Mouse (Mus musculus) C2C12 (cell line): ENCODE measurements around the gene Nat8f2. TPM values are rescaled to one million over a fixed set of nuclear protein-coding genes. Genes with fewer than 3 reads are reported as not detected.

Experiments
- H3K27me3 ChIP-seq: one replicate; pipeline ENCODE4 v1.6.1; 2011; ENCODE audit not compliant: control insufficient read depth, insufficient read depth, insufficient read length
- H3K36me3 ChIP-seq: one replicate; pipeline ENCODE4 v1.6.1; 2011; ENCODE audit not compliant: control insufficient read depth, insufficient read depth
- H3K4me3 ChIP-seq: one replicate; pipeline ENCODE4 v1.5.1; 2011; ENCODE audit warnings: mild to moderate bottlenecking, control low read depth; ENCODE audit not compliant: poor library complexity, insufficient read depth, severe bottlenecking
- H3K79me2 ChIP-seq: one replicate; pipeline ENCODE4 v1.6.1; 2011; ENCODE audit not compliant: control insufficient read depth, insufficient read depth
- H3K79me3 ChIP-seq: one replicate; pipeline ENCODE4 v1.6.1; 2011; ENCODE audit warnings: low read depth, control low read depth
- H3ac ChIP-seq: one replicate; pipeline ENCODE3; 2011; ENCODE audit warnings: low read depth; ENCODE audit not compliant: control insufficient read depth, insufficient read length
- CEBPB ChIP-seq: IDR thresholded peaks from one replicate; pipeline ENCODE4 v1.6.1; 2011; ENCODE audit warnings: low read depth, mild to moderate bottlenecking, control low read depth, moderate library complexity
- CTCF ChIP-seq: IDR thresholded peaks from one replicate; pipeline ENCODE4 v1.5.1; 2011; ENCODE audit not compliant: control insufficient read depth, insufficient read depth, insufficient read length
- FOSL1 ChIP-seq: IDR thresholded peaks from one replicate; pipeline ENCODE4 v1.8.0; 2011; ENCODE audit warnings: mild to moderate bottlenecking, low read length; ENCODE audit not compliant: poor library complexity, insufficient read depth, severe bottlenecking
- MAX ChIP-seq: IDR thresholded peaks from one replicate; pipeline ENCODE4 v1.6.1; 2011; ENCODE audit warnings: mild to moderate bottlenecking, control low read depth
- MYOD1 ChIP-seq: IDR thresholded peaks from one replicate; pipeline ENCODE4 v1.6.1; 2011; ENCODE audit warnings: low read depth; ENCODE audit not compliant: control insufficient read depth, insufficient read length
- MYOG ChIP-seq: IDR thresholded peaks from one replicate; pipeline ENCODE4 v1.6.1; 2011; ENCODE audit not compliant: control insufficient read depth, insufficient read length; ENCODE audit errors: extremely low read depth
- USF1 ChIP-seq: IDR thresholded peaks from one replicate; pipeline ENCODE4 v1.6.1; 2011; ENCODE audit warnings: low read depth, mild to moderate bottlenecking, control low read depth, moderate library complexity
- polyA plus RNA-seq: library from polyadenylated mRNA; unstranded; fragments of >200 nt; fragmentation: generic; extraction: Trizol; gene quantifications from one replicate; pipeline ENCODE4 v1.2.1, GENCODE M21; 2012; ENCODE audit warnings: missing spikeins

Nat8f2 gene
- polyA plus RNA-seq, 1 experiment, result not detected

- H3K79me2 ChIP-seq, result no peaks in the 10 kb centered on the region
- no peak overlapping the region for H3K4me3 ChIP-seq
- no peaks in the 10 kb centered on the region for H3K79me3 ChIP-seq
- no peak for TF ChIP-seq FOSL1
- no peak for TF ChIP-seq MYOD1
- no peak for TF ChIP-seq MYOG
- TF ChIP-seq USF1, result no peak
- TF ChIP-seq MAX, result no peak
- TF ChIP-seq CEBPB, result no peak
- TF ChIP-seq CTCF, result no peak
- no peak overlapping the region for H3ac ChIP-seq
- H3K36me3 ChIP-seq, result no peaks in the 10 kb centered on the region
- no peaks in the 10 kb centered on the region for H3K27me3 ChIP-seq
These were observed 39.5 kb downstream of the Nat8f2 start for GRCm38 (mm10) chr6:85829462-85829861.

GRCm38 (mm10) chr6:85825886-85826285, 43.1 kb downstream of the Nat8f2 start:
- H3K4me3 ChIP-seq, result no peak overlapping the region
- TF ChIP-seq MYOD1, result no peak
- TF ChIP-seq FOSL1, result no peak
- TF ChIP-seq USF1, result no peak
- no peak for TF ChIP-seq MAX
- TF ChIP-seq MYOG, result no peak
- no peak for TF ChIP-seq CEBPB
- TF ChIP-seq CTCF, result no peak
- no peaks in the 10 kb centered on the region for H3K36me3 ChIP-seq
- H3K79me2 ChIP-seq, result no peaks in the 10 kb centered on the region
- H3K79me3 ChIP-seq, result no peaks in the 10 kb centered on the region
- no peak overlapping the region for H3ac ChIP-seq
- no peaks in the 10 kb centered on the region for H3K27me3 ChIP-seq

- Histone ChIP-seq H3ac (no peak overlapping the region), H3K27me3 (no peaks in the 10 kb centered on the region), H3K4me3 (no peak overlapping the region), H3K79me2 (no peaks in the 10 kb centered on the region), H3K79me3 (no peaks in the 10 kb centered on the region), H3K36me3 (no peaks in the 10 kb centered on the region)
- TF ChIP-seq MAX (no peak), MYOD1 (no peak)
These were observed 45.4 kb downstream of the Nat8f2 start for GRCm38 (mm10) chr6:85823382-85824090.

GRCm38 (mm10) chr6:85822286-85822685, 46.7 kb downstream of the Nat8f2 start:
- TF ChIP-seq MYOD1 (no peak), USF1 (no peak), MYOG (no peak), MAX (no peak), FOSL1 (no peak), CEBPB (no peak)
- no peak overlapping the region for H3ac ChIP-seq
- H3K4me3 ChIP-seq, result no peak overlapping the region
- no peaks in the 10 kb centered on the region for H3K79me2 ChIP-seq
- H3K27me3 ChIP-seq, result no peaks in the 10 kb centered on the region
- no peaks in the 10 kb centered on the region for H3K36me3 ChIP-seq
- no peaks in the 10 kb centered on the region for H3K79me3 ChIP-seq

GRCm38 (mm10) chr6:85820837-85821236, 48.1 kb downstream of the Nat8f2 start, which contains the start of the genes Nat8f6 and Nat8f5:
TSS of gene Nat8f6 (minus strand) at chr6:85820954.
TSS of gene Nat8f5 (minus strand) at chr6:85820972.
- Histone ChIP-seq H3ac (no peak within 1 kb of the TSS), H3K27me3 (no peaks in the 10 kb centered on the region), H3K79me3 (no peaks in the 10 kb centered on the region), H3K4me3 (no peak within 1 kb of the TSS), H3K36me3 (no peaks in the 10 kb centered on the region), H3K79me2 (no peaks in the 10 kb centered on the region)
- no peak for TF ChIP-seq MYOD1
- no peak for TF ChIP-seq CTCF
- no peak for TF ChIP-seq USF1
- TF ChIP-seq MYOG, result no peak
- no peak for TF ChIP-seq FOSL1
- no peak for TF ChIP-seq CEBPB
- no peak for TF ChIP-seq MAX

- Histone ChIP-seq H3K79me2 (no peaks in the 10 kb centered on the region), H3K27me3 (no peaks in the 10 kb centered on the region), H3ac (no peak overlapping the region), H3K36me3 (no peaks in the 10 kb centered on the region), H3K79me3 (no peaks in the 10 kb centered on the region), H3K4me3 (no peak overlapping the region)
- TF ChIP-seq MAX (no peak), MYOD1 (no peak), CEBPB (no peak), MYOG (no peak), CTCF (no peak), USF1 (no peak), FOSL1 (no peak)
These were observed 50.6 kb downstream of the Nat8f2 start for GRCm38 (mm10) chr6:85818338-85818737.
